Mouse (Mus musculus): ENCODE measurements around the gene Cadps2. TPM values are rescaled to one million over a fixed set of nuclear protein-coding genes. Genes with fewer than 3 reads are reported as not detected.

Cadps2 gene
- polyA plus RNA-seq, 1 experiment from 2014 or later: 0.18 TPM

DNA sequence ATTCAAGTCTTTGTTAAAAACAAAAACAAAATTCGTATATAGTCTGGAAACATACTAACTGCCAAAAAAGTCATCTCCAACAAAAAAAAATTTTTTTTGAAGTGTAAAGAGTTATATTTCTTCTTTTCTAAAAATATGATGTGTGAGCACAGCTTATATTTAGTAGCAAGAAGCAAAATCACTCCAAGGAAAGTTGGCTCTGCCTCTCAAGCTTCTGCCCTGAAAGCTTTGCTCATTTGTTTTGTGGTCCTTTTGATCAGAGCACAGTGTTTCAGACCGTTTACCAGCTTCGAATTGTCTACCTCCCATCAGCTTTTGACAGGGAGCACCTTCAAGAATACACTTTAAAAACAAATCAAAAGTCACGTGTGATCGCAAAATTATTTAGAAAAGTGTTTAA, 99.2 kb downstream of the Cadps2 start:
- H3K27me3 ChIP-seq (ENCODE audit: insufficient read depth, low read length): no peaks in the 10 kb centered on the region
- no peak for TF ChIP-seq CTCF (IDR thresholded peaks at IDR 0.05; ENCODE audit: low read depth)
- TF ChIP-seq EP300 (IDR thresholded peaks at IDR 0.05; ENCODE audit: low read depth): no peak
- no peaks in the 10 kb centered on the region for H3K4me1 ChIP-seq (ENCODE audit: insufficient read depth)
- H3K4me3 ChIP-seq (ENCODE audit: low read depth, low read length): no peak overlapping the region
- WGBS (ENCODE audit: insufficient replicate concordance): 67% methylated on average over 5 of the region's 5 CpGs
- H3K27ac ChIP-seq (ENCODE audit: low read depth): no peak overlapping the region
- no peaks in the 10 kb centered on the region for H3K36me3 ChIP-seq (replicated peaks; ENCODE audit: insufficient read depth, low read length)
- no peak for ATAC-seq
- no peak overlapping the region for H3K9ac ChIP-seq (replicated peaks)
- DNase-seq: no peak
- H3K4me2 ChIP-seq (ENCODE audit: low read depth, low read length): no peak overlapping the region
- no peaks in the 10 kb centered on the region for H3K9me3 ChIP-seq (ENCODE audit: low read length)

DNA sequence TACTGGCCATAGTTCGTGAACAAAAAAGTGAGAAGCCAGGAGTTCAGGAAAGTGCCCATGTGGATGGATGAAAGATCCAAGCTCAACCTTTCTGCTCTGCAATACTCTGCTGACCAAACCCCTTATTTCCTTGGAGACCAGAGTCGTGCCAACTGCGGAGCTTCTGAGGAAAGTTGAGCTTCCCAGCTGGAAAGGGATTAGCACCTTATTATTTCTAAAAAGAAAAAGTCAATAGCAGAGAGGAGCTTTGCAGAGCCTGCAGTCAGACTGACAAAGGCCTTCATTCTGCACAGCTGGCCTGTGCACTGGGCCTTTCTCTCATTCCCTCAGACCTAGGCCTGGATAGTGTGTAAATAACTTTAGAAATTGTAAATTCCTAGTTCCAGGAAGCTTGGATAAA, 106.5 kb downstream of the Cadps2 start:
- no peaks in the 10 kb centered on the region for H3K4me1 ChIP-seq (ENCODE audit: insufficient read depth)
- H3K4me2 ChIP-seq (ENCODE audit: low read depth, low read length): no peak overlapping the region
- ATAC-seq (no peak), DNase-seq (no peak)
- no peaks in the 10 kb centered on the region for H3K36me3 ChIP-seq (replicated peaks; ENCODE audit: insufficient read depth, low read length)
- H3K9me3 ChIP-seq (ENCODE audit: low read length): no peaks in the 10 kb centered on the region
- H3K27me3 ChIP-seq (ENCODE audit: insufficient read depth, low read length): 0 out of 2 replicates have a peak, but pooled peaks cover 2% of the 10 kb centered on the region
- H3K4me3 ChIP-seq (ENCODE audit: low read depth, low read length): no peak overlapping the region
- no peak overlapping the region for H3K9ac ChIP-seq (replicated peaks)
- 41% methylated on average over 3 of the region's 3 CpGs for WGBS (ENCODE audit: insufficient replicate concordance)
- no peak for TF ChIP-seq CTCF (IDR thresholded peaks at IDR 0.05; ENCODE audit: low read depth)
- H3K27ac ChIP-seq (ENCODE audit: low read depth): no peak overlapping the region

GRCm38 (mm10) chr6:23728620-23729019, 110.6 kb downstream of the Cadps2 start:
- H3K4me1 ChIP-seq (ENCODE audit: insufficient read depth): no peaks in the 10 kb centered on the region
- no peaks in the 10 kb centered on the region for H3K36me3 ChIP-seq (replicated peaks; ENCODE audit: insufficient read depth, low read length)
- no peak overlapping the region for H3K9ac ChIP-seq (replicated peaks)
- H3K4me3 ChIP-seq (ENCODE audit: low read depth, low read length): no peak overlapping the region
- no peak for ATAC-seq
- H3K9me3 ChIP-seq (ENCODE audit: low read length): no peaks in the 10 kb centered on the region
- no peak overlapping the region for H3K4me2 ChIP-seq (ENCODE audit: low read depth, low read length)
- TF ChIP-seq EP300 (IDR thresholded peaks at IDR 0.05; ENCODE audit: low read depth) (no peak), CTCF (IDR thresholded peaks at IDR 0.05; ENCODE audit: low read depth) (no peak)
- DNase-seq: no peak
- H3K27ac ChIP-seq (ENCODE audit: low read depth): no peak overlapping the region
- 0 out of 2 replicates have a peak, but pooled peaks cover 2% of the 10 kb centered on the region for H3K27me3 ChIP-seq (ENCODE audit: insufficient read depth, low read length)
- WGBS (ENCODE audit: insufficient replicate concordance): 59% methylated on average over 3 of the region's 3 CpGs

- H3K4me3 ChIP-seq (ENCODE audit: low read depth, low read length): no peak overlapping the region
- WGBS (ENCODE audit: insufficient replicate concordance): 66% methylated on average over 4 of the region's 4 CpGs
- TF ChIP-seq CTCF (IDR thresholded peaks at IDR 0.05; ENCODE audit: low read depth): no peak
- no peak for TF ChIP-seq EP300 (IDR thresholded peaks at IDR 0.05; ENCODE audit: low read depth)
- H3K9me3 ChIP-seq (ENCODE audit: low read length): no peaks in the 10 kb centered on the region
- no peak overlapping the region for H3K27ac ChIP-seq (ENCODE audit: low read depth)
- no peak overlapping the region for H3K4me2 ChIP-seq (ENCODE audit: low read depth, low read length)
- no peak for ATAC-seq
- H3K36me3 ChIP-seq (replicated peaks; ENCODE audit: insufficient read depth, low read length): no peaks in the 10 kb centered on the region
- DNase-seq: no peak
- no peaks in the 10 kb centered on the region for H3K4me1 ChIP-seq (ENCODE audit: insufficient read depth)
- no peaks in the 10 kb centered on the region for H3K27me3 ChIP-seq (ENCODE audit: insufficient read depth, low read length)
- H3K9ac ChIP-seq (replicated peaks): no peak overlapping the region
Measured at GRCm38 (mm10) chr6:23723697-23724096, 115.5 kb downstream of the Cadps2 start.

GRCm38 (mm10) chr6:23720401-23720800, 118.8 kb downstream of the Cadps2 start:
- Histone ChIP-seq H3K9me3 (ENCODE audit: low read length) (no peaks in the 10 kb centered on the region), H3K4me2 (ENCODE audit: low read depth, low read length) (no peak overlapping the region), H3K4me1 (ENCODE audit: insufficient read depth) (no peaks in the 10 kb centered on the region), H3K27ac (ENCODE audit: low read depth) (no peak overlapping the region), H3K36me3 (replicated peaks; ENCODE audit: insufficient read depth, low read length) (no peaks in the 10 kb centered on the region), H3K27me3 (ENCODE audit: insufficient read depth, low read length) (no peaks in the 10 kb centered on the region), H3K4me3 (ENCODE audit: low read depth, low read length) (no peak overlapping the region), H3K9ac (replicated peaks) (no peak overlapping the region)
- no peak for ATAC-seq
- TF ChIP-seq EP300 (IDR thresholded peaks at IDR 0.05; ENCODE audit: low read depth) (no peak), CTCF (IDR thresholded peaks at IDR 0.05; ENCODE audit: low read depth) (no peak)
- DNase-seq: no peak
- 85% methylated on average over 2 of the region's 2 CpGs for WGBS (ENCODE audit: insufficient replicate concordance)

- no peak overlapping the region for H3K27ac ChIP-seq (ENCODE audit: low read depth)
- ATAC-seq (no peak), DNase-seq (no peak)
- H3K9me3 ChIP-seq (ENCODE audit: low read length): no peaks in the 10 kb centered on the region
- WGBS (ENCODE audit: insufficient replicate concordance): 76% methylated on average over 3 of the region's 3 CpGs
- H3K36me3 ChIP-seq (replicated peaks; ENCODE audit: insufficient read depth, low read length): no peaks in the 10 kb centered on the region
- H3K9ac ChIP-seq (replicated peaks): no peak overlapping the region
- no peaks in the 10 kb centered on the region for H3K4me1 ChIP-seq (ENCODE audit: insufficient read depth)
- H3K4me3 ChIP-seq (ENCODE audit: low read depth, low read length): no peak overlapping the region
- no peaks in the 10 kb centered on the region for H3K27me3 ChIP-seq (ENCODE audit: insufficient read depth, low read length)
- TF ChIP-seq EP300 (IDR thresholded peaks at IDR 0.05; ENCODE audit: low read depth): no peak
- no peak for TF ChIP-seq CTCF (IDR thresholded peaks at IDR 0.05; ENCODE audit: low read depth)
- H3K4me2 ChIP-seq (ENCODE audit: low read depth, low read length): no peak overlapping the region
Measured at GRCm38 (mm10) chr6:23707506-23707905, 131.7 kb downstream of the Cadps2 start.

GRCm38 (mm10) chr6:23700879-23701278, 138.3 kb downstream of the Cadps2 start:
- Histone ChIP-seq H3K4me1 (ENCODE audit: insufficient read depth) (no peaks in the 10 kb centered on the region), H3K4me2 (ENCODE audit: low read depth, low read length) (no peak overlapping the region), H3K27ac (ENCODE audit: low read depth) (no peak overlapping the region), H3K27me3 (ENCODE audit: insufficient read depth, low read length) (no peaks in the 10 kb centered on the region), H3K4me3 (ENCODE audit: low read depth, low read length) (no peak overlapping the region), H3K36me3 (replicated peaks; ENCODE audit: insufficient read depth, low read length) (no peaks in the 10 kb centered on the region), H3K9ac (replicated peaks) (no peak overlapping the region), H3K9me3 (ENCODE audit: low read length) (no peaks in the 10 kb centered on the region)
- WGBS (ENCODE audit: insufficient replicate concordance): 69% methylated on average over 3 of the region's 3 CpGs
- no peak for DNase-seq
- TF ChIP-seq EP300 (IDR thresholded peaks at IDR 0.05; ENCODE audit: low read depth) (no peak), CTCF (IDR thresholded peaks at IDR 0.05; ENCODE audit: low read depth) (no peak)
- ATAC-seq: no peak
